Mouse (Mus musculus) megakaryocyte-erythroid progenitor cell, adult 5-6 weeks (primary cell): ENCODE data around the gene Ccser2. TPM values are rescaled to one million over a fixed set of nuclear protein-coding genes. Genes with fewer than 3 reads are reported as not detected.
"Not testable (repeated sequence)": the region's sequence is repeated elsewhere in the genome, so short reads cannot be mapped to it uniquely, and the experiment has no call there.

Experiments
- ATAC-seq: replicated peaks from 2 replicates; pipeline ENCODE4 v1.8.0; 2016; ENCODE audit warnings: mild to moderate bottlenecking, inconsistent platforms; ENCODE audit not compliant: severe bottlenecking, poor library complexity, low FRiP score, low TSS enrichment
- total RNA-seq, 2 experiments: library from RNA; stranded (forward) in 1 of 2; stranded (reverse) in 1 of 2; fragments of 200-1000, 215-1000 nt in 1 of 2; fragments of >200 nt in 1 of 2; fragmentation: Nextera tagmentation in 1 of 2; gene quantifications; 2 replicates each; pipeline ENCODE4 v1.2.3; 2014 to 2017

Ccser2 gene
- total RNA-seq (2014; fragmentation: Nextera tagmentation) (3.7 and 6.5 TPM in 2 replicates), total RNA-seq (2017) (5.9 and 7.6 TPM in 2 replicates)

DNA sequence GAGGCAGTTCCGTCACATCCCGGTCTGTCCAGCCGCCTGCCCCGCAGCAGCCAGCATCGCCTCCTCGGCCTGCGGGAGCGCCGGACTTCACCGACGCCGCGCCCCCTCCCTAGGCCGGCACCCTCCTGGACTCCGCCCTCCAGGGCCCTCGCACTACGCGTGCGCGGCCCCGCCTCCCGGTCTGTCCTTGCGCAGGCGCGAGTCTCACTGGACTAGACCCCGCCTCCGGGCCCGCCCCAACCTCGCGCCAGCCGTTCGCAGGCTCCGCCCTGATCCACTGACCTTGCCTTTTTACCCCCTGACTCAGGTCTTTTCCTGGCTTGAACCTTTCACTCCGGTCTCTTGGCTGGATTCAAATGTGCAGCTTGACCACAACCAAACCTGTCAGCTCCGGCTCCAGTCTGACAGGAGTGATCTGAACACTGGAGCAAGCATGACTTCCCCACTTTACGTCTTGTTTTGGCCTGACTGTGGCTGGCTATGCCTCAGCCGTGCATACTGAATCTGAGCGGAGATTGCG, at the start of gene Ccser2:
Gene Ccser2, minus strand, starts transcription at position 150 of the 520 bp plus-strand sequence.
- peak; percentile 98 for ATAC-seq

DNA sequence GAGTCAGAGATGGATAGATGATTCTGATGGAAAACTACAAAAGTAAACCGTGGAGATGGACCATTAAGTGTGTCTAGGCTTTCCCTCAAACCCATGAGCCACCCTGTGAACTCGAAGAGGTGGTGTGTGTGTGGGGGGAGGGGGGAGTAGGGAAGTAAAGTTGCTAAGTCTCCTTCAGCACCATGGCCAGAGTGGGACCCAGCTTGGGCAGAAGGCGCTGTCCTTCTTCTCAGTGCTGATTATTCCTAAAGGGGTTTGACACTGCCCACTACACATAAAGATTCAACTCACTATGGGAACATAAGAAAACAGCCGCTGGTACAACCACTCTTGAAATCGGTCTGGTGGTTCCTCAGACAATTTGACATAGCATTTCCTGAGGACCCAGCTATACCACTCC, 47.3 kb upstream of the Ccser2 start:
- ATAC-seq: 0 out of 2 replicates have a peak, but pooled peaks have one; percentile 37

DNA sequence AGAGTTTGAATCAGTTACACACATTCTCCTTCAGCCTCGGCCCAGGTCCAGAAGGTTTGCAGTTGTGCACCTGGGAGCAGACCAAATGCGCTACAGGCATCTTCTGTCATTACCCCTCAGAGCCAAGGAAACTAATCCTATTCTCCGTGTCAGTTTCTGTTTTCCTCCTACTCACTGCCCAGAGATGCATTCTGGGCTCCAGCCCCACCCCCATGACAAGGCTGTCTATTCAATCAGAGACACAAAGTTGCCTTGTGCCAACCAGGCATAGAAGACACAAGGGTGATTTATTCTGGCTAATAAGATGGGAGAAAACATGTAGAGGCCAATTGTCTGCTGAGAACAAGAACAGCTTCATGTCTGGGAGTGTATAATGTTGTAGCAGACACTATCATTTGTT, 45.1 kb upstream of the Ccser2 start:
- ATAC-seq: no peak

DNA sequence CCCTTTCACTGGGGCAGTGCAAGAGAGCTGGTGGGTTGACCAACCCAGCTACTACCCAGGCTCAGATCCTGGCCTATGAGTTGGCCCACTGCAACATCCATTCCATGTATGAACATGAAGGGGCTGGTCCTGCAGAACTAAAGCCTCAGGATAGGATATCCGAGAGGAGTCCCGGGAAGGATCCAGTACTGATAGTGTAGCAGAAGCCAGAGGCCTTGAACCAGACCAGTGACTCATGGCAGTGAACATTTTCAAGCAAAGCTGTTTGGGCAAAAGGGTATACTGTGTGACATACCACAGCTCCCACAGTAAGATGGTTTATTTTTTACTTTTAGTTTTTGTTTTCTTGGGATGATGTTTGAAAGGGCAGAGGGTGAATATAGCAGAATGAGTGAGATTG, 41.1 kb upstream of the Ccser2 start:
- ATAC-seq: no peak

DNA sequence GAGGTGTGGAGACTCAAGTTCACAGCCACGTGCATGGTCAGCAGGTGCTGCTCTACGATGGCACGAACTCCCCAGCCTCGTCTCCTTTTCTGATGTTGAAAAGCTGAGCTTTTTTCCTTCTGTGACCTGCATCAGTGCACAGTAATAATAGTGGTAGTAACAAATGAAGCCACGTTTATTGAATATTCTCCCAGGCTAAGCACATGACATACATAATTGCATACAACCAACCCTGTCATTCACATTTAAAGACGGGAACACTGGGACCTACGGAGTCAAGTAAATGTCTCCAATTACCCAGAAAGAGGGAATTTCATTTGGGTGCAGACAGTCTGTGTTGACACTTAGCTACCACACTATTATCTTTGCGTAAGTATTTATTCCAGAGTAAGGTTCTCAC, 37.9 kb upstream of the Ccser2 start:
- no peak for ATAC-seq

DNA sequence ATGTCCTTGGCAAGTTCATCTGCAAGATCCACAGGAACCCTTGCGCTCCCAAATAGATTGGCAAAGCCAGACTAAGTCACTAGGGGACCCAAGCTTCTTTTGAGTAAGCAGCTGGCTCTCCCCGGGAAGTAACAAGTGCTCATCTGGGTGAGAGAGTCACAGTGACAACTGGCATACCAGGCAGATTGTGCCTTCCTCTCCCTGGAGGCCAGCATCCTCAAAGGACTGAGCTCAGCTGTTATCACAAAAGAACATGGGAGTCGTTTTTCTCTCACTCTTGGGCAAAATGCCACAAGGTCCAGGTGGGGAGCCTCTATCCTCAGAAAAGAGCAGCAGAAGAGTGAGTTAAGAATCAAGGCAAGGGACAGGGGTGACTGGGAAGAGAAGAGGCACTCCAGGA, 37.3 kb upstream of the Ccser2 start:
- ATAC-seq: no peak

DNA sequence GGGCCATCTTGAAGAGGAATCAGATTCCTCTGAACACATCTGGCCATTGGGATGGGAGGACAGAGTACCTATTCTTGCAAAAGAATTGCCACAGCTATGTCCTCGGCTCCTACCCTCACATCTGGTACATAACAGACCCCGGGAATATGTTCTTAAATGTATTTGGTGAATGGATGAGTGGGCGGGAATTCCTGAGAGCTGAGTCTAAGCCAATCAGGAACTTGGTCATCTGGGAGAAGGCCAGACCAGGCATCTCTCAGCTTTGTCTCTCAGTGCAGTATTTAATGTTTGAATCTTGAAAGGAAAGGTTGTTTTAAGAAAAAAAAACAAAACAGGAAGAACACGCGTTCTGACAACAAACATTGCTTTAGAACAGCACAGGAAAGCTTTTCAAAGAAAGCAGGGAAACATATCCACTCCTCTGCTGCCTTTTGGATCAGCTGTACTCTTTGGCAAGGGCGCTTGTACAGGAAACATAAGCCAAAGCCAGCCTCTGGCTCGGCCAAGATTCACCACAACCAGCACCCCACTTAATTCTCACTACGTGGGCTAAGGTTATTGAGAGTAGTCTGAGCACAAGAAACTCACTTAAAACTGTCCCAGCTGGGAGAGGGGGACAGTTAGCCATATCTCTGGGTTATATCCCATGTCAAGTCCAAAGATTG, 35.0 kb upstream of the Ccser2 start:
- no peak for ATAC-seq

DNA sequence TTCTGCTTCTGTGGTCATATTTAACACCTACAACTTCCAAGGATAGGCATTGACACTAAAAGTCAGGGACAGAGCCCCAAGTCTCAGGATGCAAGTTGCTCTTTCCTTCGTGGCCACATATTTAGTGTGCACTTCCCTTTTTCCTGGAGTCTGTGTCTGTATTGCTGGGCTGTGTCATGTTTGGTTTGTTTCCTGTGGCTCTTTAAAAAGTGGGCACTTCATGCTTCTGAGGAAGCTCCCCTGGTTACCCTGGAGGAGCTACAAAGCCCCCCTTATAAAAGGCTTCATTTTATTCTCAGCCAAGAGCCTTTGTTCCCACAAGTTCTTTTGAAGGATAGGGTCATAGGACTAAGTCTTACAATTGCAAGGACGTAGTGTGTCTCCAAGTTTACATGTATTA, 34.3 kb upstream of the Ccser2 start:
- no peak for ATAC-seq

DNA sequence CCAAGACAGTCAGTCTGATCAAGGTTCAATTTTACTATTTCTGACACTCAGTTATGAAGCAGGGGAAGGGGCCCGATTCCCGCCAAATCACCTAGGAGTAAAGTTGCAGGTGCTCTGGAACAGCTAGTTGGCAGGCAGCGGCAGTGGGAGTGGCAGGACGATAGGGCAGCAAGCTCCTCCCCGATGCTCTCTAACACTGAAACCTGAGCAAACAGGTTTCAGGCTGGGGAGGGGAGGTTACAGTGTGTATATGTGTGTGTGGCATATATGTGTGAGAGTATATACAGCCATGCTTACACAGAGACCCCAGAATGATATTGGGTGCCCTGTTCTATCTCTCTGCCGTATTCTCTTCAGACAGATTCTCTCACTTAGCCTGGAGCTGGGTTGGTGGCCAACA, 32.2 kb upstream of the Ccser2 start:
- ATAC-seq: not testable (repeated sequence)

DNA sequence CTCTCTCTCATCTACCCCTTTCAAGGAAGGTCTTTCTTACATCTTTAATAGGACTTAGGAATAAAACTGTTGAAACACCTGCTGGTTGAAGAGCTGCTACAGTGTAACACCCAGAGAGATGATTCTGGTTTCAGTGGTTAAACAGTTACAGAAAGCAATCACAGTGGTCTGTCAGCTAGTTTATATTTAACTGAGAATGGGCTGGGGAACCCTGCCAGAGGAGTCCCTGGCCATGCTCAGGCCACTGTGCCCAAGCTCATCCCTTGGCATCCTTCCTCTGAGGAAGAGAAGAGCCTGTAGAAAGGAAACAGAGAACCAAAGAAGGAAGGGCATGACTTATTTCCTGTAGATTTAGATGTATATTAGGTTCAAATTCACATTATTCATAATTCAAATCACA, 21.2 kb upstream of the Ccser2 start:
- no peak for ATAC-seq

DNA sequence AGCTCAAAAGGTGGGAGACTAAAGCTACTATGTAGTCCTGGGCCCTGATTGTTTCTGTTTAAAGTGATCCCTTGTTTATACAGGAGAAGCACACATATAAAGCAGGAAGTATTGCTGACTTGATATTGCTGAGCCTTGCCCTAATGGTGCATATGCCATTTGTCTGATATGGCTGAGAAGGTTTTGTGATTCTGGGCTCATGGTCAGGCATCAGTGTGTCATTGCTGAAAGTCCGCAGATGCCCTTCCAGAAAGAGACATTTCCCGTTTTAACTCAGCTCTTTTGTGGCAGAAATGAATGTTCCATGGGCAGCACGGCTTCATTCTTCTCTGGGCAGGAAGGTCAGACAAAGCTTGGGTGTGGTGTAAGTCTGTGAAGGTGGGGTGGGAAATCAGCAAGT, 17.1 kb upstream of the Ccser2 start:
- no peak for ATAC-seq

DNA sequence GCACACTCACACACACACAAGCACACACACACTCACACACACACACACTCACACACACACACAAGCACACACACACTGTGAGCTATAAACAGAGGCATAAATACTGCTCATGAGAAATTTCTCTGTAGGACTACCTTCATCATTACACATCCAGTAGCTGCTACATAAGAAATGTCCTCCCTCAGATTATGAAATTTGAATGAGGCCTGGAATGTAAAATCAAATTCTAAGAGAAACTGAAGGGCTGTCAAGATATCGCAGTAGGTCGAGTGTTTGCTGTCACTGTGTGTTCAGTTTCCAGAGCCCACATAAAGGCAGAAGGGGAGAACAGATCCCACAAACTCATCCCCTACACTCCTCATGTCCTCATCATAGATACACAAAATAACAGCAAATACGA, 6.4 kb upstream of the Ccser2 start:
- ATAC-seq: no peak

DNA sequence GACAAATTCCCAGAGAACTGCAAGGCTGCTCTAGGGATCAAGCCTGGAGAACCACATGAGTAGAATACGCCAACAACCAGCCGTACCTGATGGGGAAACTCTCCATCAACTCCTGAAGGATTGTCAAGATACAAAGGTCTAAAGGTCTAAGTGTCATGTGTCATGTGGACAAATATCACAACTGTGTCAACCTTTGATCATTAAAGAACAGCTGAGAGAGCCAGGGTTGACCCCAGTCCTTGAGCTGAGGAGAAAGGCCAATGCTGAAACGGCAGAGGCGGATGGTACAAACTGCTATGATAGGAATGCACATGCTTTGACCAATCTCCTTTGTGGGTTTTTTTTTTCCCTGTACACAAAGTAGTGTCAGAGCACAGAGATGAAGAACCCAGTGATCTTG, 2.6 kb upstream of the Ccser2 start:
- ATAC-seq: no peak

DNA sequence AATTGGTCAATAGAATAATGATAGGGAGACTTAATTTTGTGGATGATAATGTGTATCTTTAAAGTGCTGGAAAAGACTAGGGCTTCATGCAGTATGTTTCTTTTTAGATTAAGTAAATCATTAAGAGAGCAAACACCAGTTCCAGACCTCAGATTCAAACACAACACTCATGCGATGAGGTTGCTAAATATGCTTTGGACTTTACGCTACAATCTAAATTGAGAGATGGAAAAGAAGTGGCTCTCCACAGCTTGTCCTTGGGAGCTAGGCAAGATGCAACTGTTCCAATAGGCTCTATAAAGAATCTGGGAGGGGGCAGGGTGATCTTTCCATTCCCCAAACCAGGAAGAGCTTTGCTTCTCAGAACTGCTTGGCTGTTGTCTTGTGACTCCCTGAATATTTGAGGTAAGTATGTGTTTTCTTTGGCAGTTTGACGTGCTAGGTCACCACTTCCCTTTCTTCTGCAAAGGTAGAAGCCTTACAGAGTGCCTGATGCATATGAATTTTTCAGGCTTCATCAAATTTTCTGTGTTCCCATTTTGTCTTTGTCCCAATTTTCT, 1.4 kb upstream of the Ccser2 start:
- ATAC-seq: no peak

DNA sequence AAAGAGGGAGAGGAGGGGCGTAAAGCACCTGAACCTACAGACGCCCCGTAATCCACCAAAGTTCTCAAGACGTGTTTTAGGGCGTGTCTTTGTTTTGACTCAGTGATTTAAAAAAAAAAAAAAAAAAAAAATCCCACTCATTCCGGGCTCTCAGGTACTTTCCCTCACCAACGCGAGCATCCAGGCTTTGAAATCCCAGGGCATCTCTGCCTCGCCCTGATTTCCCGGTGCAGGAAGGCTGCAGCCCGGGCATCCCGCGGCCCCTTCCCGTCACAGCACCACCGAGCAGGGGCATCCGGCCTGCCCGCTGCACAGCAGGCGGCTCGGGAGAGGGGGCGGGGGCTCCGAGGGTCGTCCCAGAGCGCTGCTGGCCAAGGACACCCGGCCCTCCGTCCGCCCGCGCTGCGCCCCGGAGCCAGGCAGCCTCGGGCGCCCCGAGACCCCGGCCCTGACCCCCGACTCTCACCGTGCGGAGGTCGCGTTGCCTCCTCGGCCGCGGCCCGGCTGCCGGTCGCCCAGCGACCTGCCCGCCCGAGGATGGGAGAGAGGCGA, 425 bp downstream of the Ccser2 start:
- ATAC-seq: peak; percentile 35; the same call in 1 of the 2 replicates

DNA sequence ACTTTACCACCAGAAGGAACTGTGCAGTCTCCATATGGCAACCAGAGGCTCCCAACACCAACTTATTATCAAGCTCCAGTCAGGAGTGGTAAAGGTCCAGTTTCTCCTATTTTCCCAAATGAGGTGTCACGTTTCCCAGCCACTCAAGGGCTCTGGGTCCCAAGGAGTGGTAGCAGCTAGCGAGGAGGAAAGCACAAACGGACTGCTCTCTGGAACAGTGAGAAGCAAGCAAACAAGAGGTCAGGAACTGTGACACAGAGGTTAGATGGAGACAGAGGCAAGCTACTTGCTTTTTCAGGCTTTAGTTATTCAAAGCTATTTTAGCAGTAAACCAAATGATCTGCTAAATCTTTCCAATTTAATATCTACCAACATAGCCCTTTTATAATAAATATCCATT, 3.2 kb downstream of the Ccser2 start:
- ATAC-seq: no peak

DNA sequence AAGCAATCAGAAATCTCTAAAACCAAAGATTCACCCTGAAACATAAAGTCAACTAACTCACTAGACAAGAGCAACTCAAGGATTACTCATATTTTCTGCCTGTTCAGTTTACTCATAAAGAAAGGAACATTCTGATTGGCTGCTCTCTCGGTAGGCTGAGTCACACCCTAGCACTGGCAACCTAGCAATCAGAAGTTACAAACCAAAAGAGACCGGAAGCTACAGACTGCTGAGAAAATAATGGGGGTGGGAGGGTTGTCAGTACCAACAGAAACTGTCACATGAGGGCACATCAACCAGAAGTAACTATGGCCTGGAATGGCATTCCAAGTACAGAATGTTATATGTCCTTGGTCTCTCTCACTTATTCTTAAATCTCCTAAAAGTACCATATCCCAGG, 6.1 kb downstream of the Ccser2 start:
- ATAC-seq: 0 out of 2 replicates have a peak, but pooled peaks have one; percentile 34

DNA sequence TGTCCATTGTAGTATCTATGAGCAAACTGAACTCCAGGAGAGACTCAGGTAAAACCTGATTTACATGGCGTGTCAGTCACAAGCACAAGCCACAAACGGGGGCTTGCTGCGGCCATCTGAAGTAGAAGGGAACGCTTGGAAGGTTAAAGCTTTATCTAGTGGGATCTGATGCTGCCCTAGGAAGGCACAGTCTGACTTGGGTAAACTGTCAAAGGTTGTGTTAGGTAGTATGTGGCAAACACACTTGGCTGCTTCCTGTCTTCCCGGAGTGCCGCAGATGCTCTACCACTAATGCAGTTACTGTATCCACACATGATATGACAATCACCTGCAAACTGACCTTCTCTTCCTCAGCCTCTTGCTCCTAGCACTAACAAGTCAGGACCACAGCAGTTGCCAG, 10.9 kb downstream of the Ccser2 start:
- ATAC-seq: no peak

DNA sequence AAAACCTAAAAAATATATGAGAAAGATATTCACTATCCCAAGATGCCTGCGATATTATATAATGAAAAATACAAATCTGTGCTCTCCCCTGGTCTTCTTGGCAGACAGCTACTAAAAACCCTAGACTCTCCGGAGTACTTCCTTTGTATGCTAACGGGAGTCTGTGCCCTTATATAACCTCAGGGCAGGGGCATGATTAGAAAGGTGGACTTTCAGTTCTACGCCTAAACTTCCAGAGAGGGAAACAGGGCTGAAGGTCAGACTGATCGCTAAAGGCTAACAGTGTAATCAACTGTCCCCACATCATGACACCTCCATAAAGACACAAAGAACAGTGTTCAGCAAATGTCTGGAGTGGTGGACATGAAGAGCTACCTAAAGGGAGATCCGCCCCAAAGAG, 11.3 kb downstream of the Ccser2 start:
- ATAC-seq: no peak

DNA sequence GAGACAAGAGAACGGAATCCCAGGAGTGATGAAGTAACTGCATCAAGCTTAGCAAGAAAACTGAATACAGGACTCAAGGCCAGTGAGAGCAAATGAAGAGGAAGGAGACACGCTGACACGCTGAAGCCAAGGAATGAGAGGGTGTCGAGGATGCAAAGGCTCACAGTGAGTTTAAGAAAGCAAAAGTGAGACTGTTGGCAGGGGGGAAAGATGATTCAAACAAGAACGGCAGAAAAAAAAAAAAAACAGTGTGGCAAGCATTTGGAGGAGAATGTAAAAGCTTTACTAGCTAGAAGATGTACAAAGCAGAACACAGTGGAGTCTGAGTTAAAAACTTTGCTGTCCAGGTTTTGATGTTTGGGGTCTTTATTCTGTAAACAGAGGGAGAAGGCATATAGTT, 11.9 kb downstream of the Ccser2 start:
- ATAC-seq: no peak
